Mouse (Mus musculus): Measurements from ENCODE around the gene Slc29a4. TPM values are rescaled to one million over a fixed set of nuclear protein-coding genes. Genes with fewer than 3 reads are reported as not detected.

Slc29a4 gene
- polyA plus RNA-seq, 1 experiment = 0.67 TPM

GRCm38 (mm10) chr5:142723520-142724133, 31.3 kb downstream of the Slc29a4 start:
- TF ChIP-seq POLR2A (IDR thresholded peaks at IDR 0.05; ENCODE audit: control insufficient read depth, low read depth, low read length) (no peak), CTCF (IDR thresholded peaks at IDR 0.05; ENCODE audit: control insufficient read depth, insufficient read depth, insufficient replicate concordance, low read depth, low read length) (peak; percentile 94; the same call in 1 of the 2 replicates)
- Histone ChIP-seq H3K36me3 (ENCODE audit: control insufficient read depth, insufficient read depth, low read length) (no peaks in the 10 kb centered on the region), H3K4me3 (ENCODE audit: control insufficient read depth, low read depth, low read length) (no peak overlapping the region), H3K27me3 (ENCODE audit: control insufficient read depth, insufficient read depth, low read length) (no peaks in the 10 kb centered on the region), H3K27ac (ENCODE audit: control insufficient read depth, insufficient read depth, low read depth, low read length) (no peak overlapping the region), H3K4me1 (ENCODE audit: control insufficient read depth, insufficient read depth, low read length) (peaks cover 13% of the 10 kb centered on the region)

GRCm38 (mm10) chr5:142724265-142724664, 32.0 kb downstream of the Slc29a4 start:
- TF ChIP-seq POLR2A (IDR thresholded peaks at IDR 0.05; ENCODE audit: control insufficient read depth, low read depth, low read length) = no peak
- no peak for TF ChIP-seq CTCF (IDR thresholded peaks at IDR 0.05; ENCODE audit: control insufficient read depth, insufficient read depth, insufficient replicate concordance, low read depth, low read length)
- H3K27me3 ChIP-seq (ENCODE audit: control insufficient read depth, insufficient read depth, low read length) = no peaks in the 10 kb centered on the region
- H3K36me3 ChIP-seq (ENCODE audit: control insufficient read depth, insufficient read depth, low read length) = no peaks in the 10 kb centered on the region

GRCm38 (mm10) chr5:142726748-142727147, 34.4 kb downstream of the Slc29a4 start:
- no peaks in the 10 kb centered on the region for H3K27me3 ChIP-seq (ENCODE audit: control insufficient read depth, insufficient read depth, low read length)
- H3K27ac ChIP-seq (ENCODE audit: control insufficient read depth, insufficient read depth, low read depth, low read length) = no peak overlapping the region
- TF ChIP-seq CTCF (IDR thresholded peaks at IDR 0.05; ENCODE audit: control insufficient read depth, insufficient read depth, insufficient replicate concordance, low read depth, low read length) = no peak
- no peak for TF ChIP-seq POLR2A (IDR thresholded peaks at IDR 0.05; ENCODE audit: control insufficient read depth, low read depth, low read length)
- H3K4me3 ChIP-seq (ENCODE audit: control insufficient read depth, low read depth, low read length) = no peak overlapping the region
- H3K4me1 ChIP-seq (ENCODE audit: control insufficient read depth, insufficient read depth, low read length) = peaks cover 6% of the 10 kb centered on the region
- H3K36me3 ChIP-seq (ENCODE audit: control insufficient read depth, insufficient read depth, low read length) = no peaks in the 10 kb centered on the region

More at GRCm38 (mm10) chr5:142724265-142724664, 32.0 kb downstream of the Slc29a4 start:
- H3K4me1 ChIP-seq (ENCODE audit: control insufficient read depth, insufficient read depth, low read length) = peaks cover 13% of the 10 kb centered on the region
- no peak overlapping the region for H3K4me3 ChIP-seq (ENCODE audit: control insufficient read depth, low read depth, low read length)
- no peak overlapping the region for H3K27ac ChIP-seq (ENCODE audit: control insufficient read depth, insufficient read depth, low read depth, low read length)

- Histone ChIP-seq H3K36me3 (ENCODE audit: control insufficient read depth, insufficient read depth, low read length) (no peaks in the 10 kb centered on the region), H3K27ac (ENCODE audit: control insufficient read depth, insufficient read depth, low read depth, low read length) (no peak overlapping the region), H3K4me1 (ENCODE audit: control insufficient read depth, insufficient read depth, low read length) (peaks cover 3% of the 10 kb centered on the region), H3K4me3 (ENCODE audit: control insufficient read depth, low read depth, low read length) (no peak overlapping the region), H3K27me3 (ENCODE audit: control insufficient read depth, insufficient read depth, low read length) (no peaks in the 10 kb centered on the region)
- TF ChIP-seq POLR2A (IDR thresholded peaks at IDR 0.05; ENCODE audit: control insufficient read depth, low read depth, low read length) (no peak), CTCF (IDR thresholded peaks at IDR 0.05; ENCODE audit: control insufficient read depth, insufficient read depth, insufficient replicate concordance, low read depth, low read length) (no peak)
Observed at GRCm38 (mm10) chr5:142728301-142728700, 36.0 kb downstream of the Slc29a4 start.

GRCm38 (mm10) chr5:142730295-142730694, 38.0 kb downstream of the Slc29a4 start:
- no peaks in the 10 kb centered on the region; the same call in 1 of the 2 replicates for H3K4me1 ChIP-seq (ENCODE audit: control insufficient read depth, insufficient read depth, low read length)
- TF ChIP-seq CTCF (IDR thresholded peaks at IDR 0.05; ENCODE audit: control insufficient read depth, insufficient read depth, insufficient replicate concordance, low read depth, low read length) (no peak), POLR2A (IDR thresholded peaks at IDR 0.05; ENCODE audit: control insufficient read depth, low read depth, low read length) (no peak)
- H3K36me3 ChIP-seq (ENCODE audit: control insufficient read depth, insufficient read depth, low read length) = no peaks in the 10 kb centered on the region
- H3K4me3 ChIP-seq (ENCODE audit: control insufficient read depth, low read depth, low read length) = no peak overlapping the region
- no peak overlapping the region for H3K27ac ChIP-seq (ENCODE audit: control insufficient read depth, insufficient read depth, low read depth, low read length)
- H3K27me3 ChIP-seq (ENCODE audit: control insufficient read depth, insufficient read depth, low read length) = no peaks in the 10 kb centered on the region

- no peak overlapping the region for H3K27ac ChIP-seq (ENCODE audit: control insufficient read depth, insufficient read depth, low read depth, low read length)
- H3K4me3 ChIP-seq (ENCODE audit: control insufficient read depth, low read depth, low read length) = no peak overlapping the region; the same call in 1 of the 2 replicates
- H3K27me3 ChIP-seq (ENCODE audit: control insufficient read depth, insufficient read depth, low read length) = no peaks in the 10 kb centered on the region
- TF ChIP-seq POLR2A (IDR thresholded peaks at IDR 0.05; ENCODE audit: control insufficient read depth, low read depth, low read length) (no peak), CTCF (IDR thresholded peaks at IDR 0.05; ENCODE audit: control insufficient read depth, insufficient read depth, insufficient replicate concordance, low read depth, low read length) (no peak)
- no peaks in the 10 kb centered on the region; the same call in 1 of the 2 replicates for H3K4me1 ChIP-seq (ENCODE audit: control insufficient read depth, insufficient read depth, low read length)
- H3K36me3 ChIP-seq (ENCODE audit: control insufficient read depth, insufficient read depth, low read length) = no peaks in the 10 kb centered on the region
Observed at GRCm38 (mm10) chr5:142731916-142732315, 39.6 kb downstream of the Slc29a4 start.

GRCm38 (mm10) chr5:142739941-142740340, 47.6 kb downstream of the Slc29a4 start:
- no peaks in the 10 kb centered on the region for H3K27me3 ChIP-seq (ENCODE audit: control insufficient read depth, insufficient read depth, low read length)
- H3K4me1 ChIP-seq (ENCODE audit: control insufficient read depth, insufficient read depth, low read length) = peaks cover 4% of the 10 kb centered on the region
- H3K36me3 ChIP-seq (ENCODE audit: control insufficient read depth, insufficient read depth, low read length) = no peaks in the 10 kb centered on the region
- no peak overlapping the region for H3K27ac ChIP-seq (ENCODE audit: control insufficient read depth, insufficient read depth, low read depth, low read length)
- TF ChIP-seq POLR2A (IDR thresholded peaks at IDR 0.05; ENCODE audit: control insufficient read depth, low read depth, low read length) (no peak), CTCF (IDR thresholded peaks at IDR 0.05; ENCODE audit: control insufficient read depth, insufficient read depth, insufficient replicate concordance, low read depth, low read length) (no peak)
- no peak overlapping the region for H3K4me3 ChIP-seq (ENCODE audit: control insufficient read depth, low read depth, low read length)
